Mouse (Mus musculus): ENCODE measurements at regions not wholly inside any gene's neighbourhood (a gene's known extent, or its start where the extent isn't known, plus 50 kb on each side); places are given as distances from the start of the nearest gene placed in this dataset.

DNA sequence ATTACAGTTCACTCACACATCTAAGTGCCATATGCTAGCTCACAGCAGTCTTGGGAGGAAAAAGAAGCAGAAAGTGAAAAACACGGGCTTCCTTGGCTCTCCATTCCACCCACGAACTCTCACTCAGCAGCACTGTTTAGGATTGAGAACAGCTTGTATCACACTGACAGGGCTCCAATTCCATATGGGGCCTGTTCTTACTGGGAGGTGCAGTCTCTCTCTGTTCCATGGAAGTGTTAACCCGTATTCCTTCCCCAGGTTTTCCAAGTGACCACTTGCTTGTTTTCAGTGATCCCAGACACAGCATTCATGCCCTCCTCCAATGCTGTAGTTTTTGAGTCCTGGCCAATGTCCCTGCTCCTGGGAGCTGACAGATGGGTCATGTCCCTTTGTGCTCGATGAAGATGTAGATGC is 111.5 kb upstream of the C1qtnf3 start:
- ATAC-seq (replicated peaks; ENCODE audit: insufficient number of reproducible peaks, insufficient read depth, low FRiP score, low read depth): peak; percentile 53; the same call in 1 of the 2 replicates
- no peak overlapping the region for H3K4me2 ChIP-seq
- no peak overlapping the region for H3K9ac ChIP-seq
- no peaks in the 10 kb centered on the region for H3K9me3 ChIP-seq (replicated peaks)
- no peak overlapping the region for H3K27ac ChIP-seq
- 48% methylated on average over 4 of the region's 4 CpGs for WGBS
- no peaks in the 10 kb centered on the region for H3K4me1 ChIP-seq (replicated peaks)
- H3K4me3 ChIP-seq: no peak overlapping the region
- H3K27me3 ChIP-seq: no peaks in the 10 kb centered on the region
- H3K36me3 ChIP-seq: no peaks in the 10 kb centered on the region

DNA sequence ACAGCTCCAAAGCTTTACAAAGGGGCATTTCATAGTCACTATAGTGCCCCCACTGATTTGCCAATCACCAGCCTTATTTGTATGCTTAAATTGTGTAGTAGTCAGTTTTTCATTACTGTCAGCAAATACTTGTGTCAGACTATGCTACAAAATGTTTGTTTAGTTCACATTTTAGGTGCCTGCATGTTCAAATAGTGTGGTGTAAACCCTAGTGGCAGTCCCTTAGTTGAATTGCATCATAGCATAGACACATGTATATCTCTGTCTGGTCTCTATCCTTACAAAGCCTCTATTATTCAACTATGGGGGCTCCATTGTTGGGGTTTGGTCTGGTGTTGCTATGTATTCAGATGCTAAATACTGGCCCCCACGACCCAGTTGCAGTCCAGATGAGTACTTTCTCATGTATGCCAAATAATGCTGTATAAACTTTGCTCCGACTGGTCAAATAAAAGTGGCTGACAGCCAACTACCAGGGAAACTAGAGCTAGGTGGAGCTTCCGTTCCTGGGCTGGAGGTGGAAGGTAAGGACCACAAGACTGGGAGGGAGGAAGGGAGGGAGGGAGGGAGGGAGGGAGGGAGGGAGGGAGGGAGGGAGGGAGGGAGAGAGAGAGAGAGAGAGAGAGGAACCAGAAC is 109.0 kb upstream of the C1qtnf3 start:
- 51% methylated on average over 3 of the region's 3 CpGs for WGBS
- no peak for ATAC-seq (replicated peaks; ENCODE audit: insufficient number of reproducible peaks, insufficient read depth, low FRiP score, low read depth)

GRCm38 (mm10) chr15:10846722-10847121 is 105.4 kb upstream of the C1qtnf3 start:
- no peak overlapping the region for H3K4me2 ChIP-seq
- 84% methylated on average over 4 of the region's 4 CpGs for WGBS
- H3K4me1 ChIP-seq (replicated peaks): no peaks in the 10 kb centered on the region
- no peak overlapping the region for H3K9ac ChIP-seq
- no peak overlapping the region for H3K27ac ChIP-seq
- H3K27me3 ChIP-seq: no peaks in the 10 kb centered on the region
- H3K4me3 ChIP-seq: no peak overlapping the region
- no peak for ATAC-seq (replicated peaks; ENCODE audit: insufficient number of reproducible peaks, insufficient read depth, low FRiP score, low read depth)
- no peaks in the 10 kb centered on the region for H3K36me3 ChIP-seq
- H3K9me3 ChIP-seq (replicated peaks): no peaks in the 10 kb centered on the region

More for the DNA sequence above, 109.0 kb upstream of the C1qtnf3 start:
- H3K4me3 ChIP-seq: no peak overlapping the region
- no peaks in the 10 kb centered on the region for H3K9me3 ChIP-seq (replicated peaks)
- H3K4me2 ChIP-seq: no peak overlapping the region
- H3K27ac ChIP-seq: no peak overlapping the region
- no peaks in the 10 kb centered on the region for H3K4me1 ChIP-seq (replicated peaks)
- H3K27me3 ChIP-seq: no peaks in the 10 kb centered on the region
- no peaks in the 10 kb centered on the region for H3K36me3 ChIP-seq
- H3K9ac ChIP-seq: no peak overlapping the region

DNA sequence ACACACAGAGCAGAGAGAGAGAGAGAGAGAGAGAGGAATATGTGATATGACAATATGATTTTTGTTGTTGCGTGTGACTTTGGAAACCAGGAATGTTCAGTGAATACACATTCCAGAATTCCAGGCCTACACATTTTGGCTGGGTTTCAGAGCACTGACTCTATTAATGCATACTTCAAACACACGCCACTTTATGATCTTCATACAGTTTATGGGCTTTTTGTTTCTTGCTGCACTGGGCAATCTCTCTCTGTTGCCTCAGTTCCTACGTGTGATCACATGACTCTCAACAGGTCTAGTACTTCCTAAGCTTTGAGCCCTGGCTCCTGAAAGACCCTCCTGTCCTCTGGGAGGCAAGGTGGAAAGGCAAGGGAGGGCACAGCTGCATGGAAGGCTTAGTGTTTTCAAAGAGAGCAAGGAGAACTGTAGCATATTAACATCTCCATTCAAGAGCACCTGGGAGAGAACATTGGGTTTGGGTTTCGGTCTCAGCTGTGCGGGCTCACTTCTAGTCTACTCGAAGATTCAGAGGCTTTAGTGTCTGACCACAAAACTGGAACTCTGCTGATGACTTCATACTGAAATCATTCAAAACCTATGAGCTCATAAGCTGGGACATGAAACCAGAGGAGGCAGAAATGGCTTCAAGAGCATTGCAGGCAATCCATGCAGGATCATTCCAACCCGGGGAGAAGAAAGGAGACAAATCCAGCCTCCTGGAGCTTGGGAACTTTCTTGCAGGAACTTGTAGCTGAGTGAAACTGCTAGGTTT is 87.9 kb upstream of the C1qtnf3 start:
- Histone ChIP-seq H3K4me3 (no peak overlapping the region), H3K36me3 (no peaks in the 10 kb centered on the region), H3K9ac (no peak overlapping the region), H3K27ac (no peak overlapping the region), H3K4me1 (replicated peaks) (peaks cover 12% of the 10 kb centered on the region), H3K9me3 (replicated peaks) (no peaks in the 10 kb centered on the region), H3K27me3 (no peaks in the 10 kb centered on the region), H3K4me2 (no peak overlapping the region)
- WGBS: 69% methylated on average over 7 of the region's 7 CpGs
- ATAC-seq (replicated peaks; ENCODE audit: insufficient number of reproducible peaks, insufficient read depth, low FRiP score, low read depth): no peak

DNA sequence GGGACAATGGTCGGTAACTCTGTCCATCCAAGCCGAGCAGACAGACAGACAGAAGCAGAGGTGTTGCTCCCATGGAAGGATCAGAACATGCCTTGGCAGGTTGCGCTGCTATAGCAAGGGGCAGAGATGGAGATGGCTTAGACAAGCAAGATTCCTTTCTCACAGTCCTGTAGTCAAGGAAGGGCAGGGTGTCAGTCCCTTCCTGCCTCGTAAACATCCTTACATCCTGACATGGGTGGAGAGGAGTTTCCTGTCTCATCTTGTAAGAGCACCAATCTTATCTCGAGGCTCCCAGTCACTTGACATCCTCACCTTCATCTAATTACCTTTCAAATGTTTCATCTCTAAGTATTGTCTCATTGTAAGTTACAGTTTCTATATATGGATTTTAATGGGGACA is 87.0 kb upstream of the C1qtnf3 start:
- no peaks in the 10 kb centered on the region for H3K9me3 ChIP-seq (replicated peaks)
- H3K4me2 ChIP-seq: no peak overlapping the region
- H3K9ac ChIP-seq: no peak overlapping the region
- no peaks in the 10 kb centered on the region for H3K36me3 ChIP-seq
- ATAC-seq (replicated peaks; ENCODE audit: insufficient number of reproducible peaks, insufficient read depth, low FRiP score, low read depth): no peak
- no peaks in the 10 kb centered on the region for H3K27me3 ChIP-seq
- H3K27ac ChIP-seq: no peak overlapping the region
- 61% methylated on average over 5 of the region's 5 CpGs for WGBS
- H3K4me1 ChIP-seq (replicated peaks): peaks cover 17% of the 10 kb centered on the region
- H3K4me3 ChIP-seq: no peak overlapping the region

DNA sequence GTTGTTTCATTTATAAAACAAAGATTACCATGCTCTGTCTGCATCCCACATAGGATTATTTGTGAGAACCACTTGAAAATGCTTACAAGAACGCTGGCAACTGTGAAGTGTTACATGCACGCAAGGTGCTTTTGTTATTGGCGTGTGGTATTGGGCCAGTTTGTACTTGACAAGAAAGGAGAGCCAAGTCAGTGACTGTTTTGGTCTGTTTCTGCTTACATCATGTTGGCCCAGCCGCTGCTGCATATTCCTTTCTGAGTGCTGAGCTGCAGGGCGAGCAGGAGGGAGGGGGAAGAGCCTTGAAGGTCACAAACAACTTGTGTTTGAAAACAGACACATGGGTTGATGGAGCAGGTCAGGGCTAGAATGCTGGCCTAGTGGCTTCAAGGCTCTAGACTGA is 85.3 kb upstream of the C1qtnf3 start:
- Histone ChIP-seq H3K4me1 (replicated peaks) (peaks cover 17% of the 10 kb centered on the region), H3K36me3 (no peaks in the 10 kb centered on the region), H3K4me3 (no peak overlapping the region), H3K9ac (no peak overlapping the region), H3K4me2 (no peak overlapping the region), H3K9me3 (replicated peaks) (no peaks in the 10 kb centered on the region), H3K27me3 (no peaks in the 10 kb centered on the region), H3K27ac (no peak overlapping the region)
- no peak for ATAC-seq (replicated peaks; ENCODE audit: insufficient number of reproducible peaks, insufficient read depth, low FRiP score, low read depth)
- WGBS: 57% methylated on average over 5 of the region's 5 CpGs

- H3K9ac ChIP-seq: no peak overlapping the region
- no peaks in the 10 kb centered on the region for H3K27me3 ChIP-seq
- H3K4me1 ChIP-seq (replicated peaks): peaks cover 17% of the 10 kb centered on the region
- H3K27ac ChIP-seq: no peak overlapping the region
- no peak for ATAC-seq (replicated peaks; ENCODE audit: insufficient number of reproducible peaks, insufficient read depth, low FRiP score, low read depth)
- no peaks in the 10 kb centered on the region for H3K36me3 ChIP-seq
- H3K9me3 ChIP-seq (replicated peaks): no peaks in the 10 kb centered on the region
- H3K4me3 ChIP-seq: no peak overlapping the region
- WGBS: 68% methylated on average over 7 of the region's 7 CpGs
- H3K4me2 ChIP-seq: no peak overlapping the region
Observed at GRCm38 (mm10) chr15:10868115-10868514, 84.0 kb upstream of the C1qtnf3 start.

- Histone ChIP-seq H3K9me3 (replicated peaks) (no peaks in the 10 kb centered on the region), H3K27ac (no peak overlapping the region), H3K9ac (no peak overlapping the region), H3K4me2 (no peak overlapping the region), H3K36me3 (no peaks in the 10 kb centered on the region), H3K4me3 (no peak overlapping the region), H3K27me3 (no peaks in the 10 kb centered on the region), H3K4me1 (replicated peaks) (peaks cover 17% of the 10 kb centered on the region)
- no peak for ATAC-seq (replicated peaks; ENCODE audit: insufficient number of reproducible peaks, insufficient read depth, low FRiP score, low read depth)
- WGBS: 43% methylated on average over 14 of the region's 14 CpGs
Observed at GRCm38 (mm10) chr15:10868716-10869585, 83.2 kb upstream of the C1qtnf3 start.

DNA sequence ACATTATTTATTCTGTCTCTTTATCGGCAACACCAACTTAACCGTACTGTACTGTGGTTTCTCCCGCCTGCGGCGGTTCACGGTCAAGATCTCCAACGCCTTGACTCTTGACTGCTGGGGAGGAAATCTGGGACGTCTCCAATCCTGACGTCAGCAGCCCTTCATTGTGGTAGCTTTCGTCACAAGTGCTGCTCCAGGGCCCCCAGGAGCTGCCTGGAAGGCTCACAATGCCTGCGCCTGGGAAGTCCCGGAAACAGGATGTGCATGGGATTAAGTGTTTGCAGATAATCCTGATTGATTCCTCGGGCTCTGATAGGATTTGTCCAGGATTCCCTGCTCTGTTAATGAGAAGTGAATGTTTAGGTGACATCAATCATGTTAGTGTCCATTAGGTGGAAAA is 82.3 kb upstream of the C1qtnf3 start:
- peaks cover 15% of the 10 kb centered on the region for H3K4me1 ChIP-seq (replicated peaks)
- H3K4me3 ChIP-seq: no peak overlapping the region
- no peak overlapping the region for H3K4me2 ChIP-seq
- 44% methylated on average over 13 of the region's 13 CpGs for WGBS
- H3K36me3 ChIP-seq: no peaks in the 10 kb centered on the region
- no peaks in the 10 kb centered on the region for H3K27me3 ChIP-seq
- no peak for ATAC-seq (replicated peaks; ENCODE audit: insufficient number of reproducible peaks, insufficient read depth, low FRiP score, low read depth)
- H3K9me3 ChIP-seq (replicated peaks): no peaks in the 10 kb centered on the region
- no peak overlapping the region for H3K9ac ChIP-seq
- H3K27ac ChIP-seq: no peak overlapping the region

DNA sequence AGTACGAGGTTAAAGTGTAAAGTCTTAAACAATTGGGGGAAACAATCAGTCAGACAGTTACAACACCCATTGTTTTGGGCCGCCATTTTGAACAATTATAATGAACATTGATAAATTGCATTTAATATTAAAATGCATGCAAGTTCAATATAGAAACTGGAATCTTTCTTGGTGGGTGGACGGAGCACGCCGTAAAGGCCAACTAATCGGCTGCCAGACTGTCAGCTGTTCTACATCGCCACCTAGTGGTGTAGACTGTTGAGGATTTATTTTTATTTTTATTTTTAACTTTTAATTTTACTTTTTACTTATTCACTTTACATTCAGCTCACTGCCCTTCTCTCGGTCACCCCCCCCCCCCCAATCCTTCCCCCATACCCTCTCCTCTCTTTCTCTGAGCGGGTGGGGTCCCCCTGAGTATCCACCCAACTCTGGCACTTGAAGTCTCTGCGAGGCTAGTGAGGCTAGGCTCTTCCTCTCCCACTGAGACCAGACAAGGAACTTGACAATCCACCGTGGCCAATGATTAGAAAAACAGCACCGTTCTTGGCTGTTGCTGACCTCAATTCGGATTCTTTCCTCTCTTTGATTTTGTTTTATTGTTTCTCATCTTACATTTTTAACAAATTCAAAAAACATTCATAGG is 79.7 kb upstream of the C1qtnf3 start:
- Histone ChIP-seq H3K27me3 (no peaks in the 10 kb centered on the region), H3K36me3 (no peaks in the 10 kb centered on the region), H3K9ac (no peak overlapping the region), H3K4me2 (peak overlapping the region; percentile 36; the same call in 1 of the 2 replicates), H3K9me3 (replicated peaks) (no peaks in the 10 kb centered on the region), H3K4me3 (no peak overlapping the region), H3K4me1 (replicated peaks) (peaks cover 8% of the 10 kb centered on the region), H3K27ac (no peak overlapping the region)
- ATAC-seq (replicated peaks; ENCODE audit: insufficient number of reproducible peaks, insufficient read depth, low FRiP score, low read depth): no peak
- 15% methylated on average over 13 of the region's 13 CpGs for WGBS

- no peaks in the 10 kb centered on the region for H3K27me3 ChIP-seq
- no peaks in the 10 kb centered on the region for H3K4me1 ChIP-seq (replicated peaks)
- ATAC-seq (replicated peaks; ENCODE audit: insufficient number of reproducible peaks, insufficient read depth, low FRiP score, low read depth): no peak
- no peak overlapping the region for H3K27ac ChIP-seq
- WGBS: 45% methylated on average over 5 of the region's 5 CpGs
- no peak overlapping the region for H3K4me2 ChIP-seq
- no peaks in the 10 kb centered on the region for H3K36me3 ChIP-seq
- no peaks in the 10 kb centered on the region for H3K9me3 ChIP-seq (replicated peaks)
- no peak overlapping the region for H3K9ac ChIP-seq
- no peak overlapping the region for H3K4me3 ChIP-seq
Observed at GRCm38 (mm10) chr15:10876328-10876727, 75.8 kb upstream of the C1qtnf3 start.
